Mouse (Mus musculus): Measurements from ENCODE around the gene Cd274.

DNA sequence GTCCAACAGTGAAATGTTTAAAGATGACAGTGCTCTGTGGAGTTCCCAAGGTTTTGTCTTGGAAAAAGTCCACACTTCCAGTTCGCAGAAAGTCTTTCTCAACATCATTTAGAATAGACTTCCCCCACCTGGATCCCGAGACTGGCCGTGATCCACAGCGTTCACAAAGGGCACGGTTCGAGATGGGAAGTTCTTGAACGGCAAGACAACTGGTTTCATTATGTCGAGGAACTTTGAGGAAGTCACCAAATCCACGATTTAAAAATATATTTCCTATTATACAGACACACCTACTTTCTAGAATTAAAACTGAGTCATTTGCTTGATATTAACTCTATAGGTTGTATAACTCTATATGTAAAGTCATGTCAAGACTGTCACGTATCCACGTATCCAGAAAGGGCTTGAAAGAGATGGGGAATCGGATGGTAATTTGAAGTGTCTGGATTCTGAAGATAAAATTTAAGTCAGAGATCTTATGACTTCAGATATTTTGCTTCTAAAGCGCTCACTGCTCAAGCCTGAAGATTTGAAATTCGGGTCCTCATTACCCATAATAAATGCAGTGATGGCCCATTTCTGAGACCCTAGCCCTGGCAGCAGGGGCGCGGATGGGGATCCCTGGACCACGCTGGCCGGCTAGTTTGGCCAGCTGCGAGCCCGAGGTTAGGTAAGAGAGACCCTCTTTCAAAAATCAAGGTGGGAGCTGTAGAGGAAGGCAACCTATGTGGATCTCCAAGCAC is 858 bp upstream of the Cd274 start:
- TF ChIP-seq GATA1 (IDR thresholded peaks at IDR 0.05; ENCODE audit: borderline replicate concordance, low read length) (no peak), FLI1 (IDR thresholded peaks at IDR 0.05; ENCODE audit: low read length) (no peak)
